ENCODE assay signal across 11 mouse cellular contexts in the genomic region with DNA sequence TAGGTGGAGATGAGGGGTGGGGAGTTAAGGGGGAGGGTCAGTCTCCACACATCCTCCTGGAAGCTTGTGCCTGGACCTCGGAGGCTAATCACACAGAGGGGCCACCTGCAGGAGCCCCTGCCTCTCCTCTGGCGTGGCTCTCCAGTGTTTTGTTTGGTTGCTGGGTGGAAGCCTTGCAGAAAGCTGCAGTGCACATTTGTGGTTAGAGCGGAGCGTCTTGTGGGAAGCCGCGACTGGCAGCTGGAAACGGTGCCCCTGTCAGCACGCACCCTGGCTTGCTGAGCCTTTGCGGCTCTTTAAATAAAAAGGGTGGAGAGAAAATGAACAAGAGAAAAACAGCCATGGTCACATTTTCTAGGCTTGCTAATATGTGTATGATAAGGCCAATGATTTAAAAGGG.
DNase-seq lines count a peak whose midpoint lies in the region; ATAC-seq lines count a peak whose summit lies in the region.
"Had no signal": no experiment of that assay in that cellular context is flagged by ENCODE, and none has a peak within 500 bp of the region (broad histone marks: within the 10 kb centered on the region; RNA-seq: fewer than 3 reads in every experiment).

No protein-coding gene starts in this region.

- H3K4me3 ChIP-seq in midbrain, embryonic 10.5 days, result no peak overlapping the region
- H3K4me3 ChIP-seq in midbrain, embryonic 13.5 days (replicated peaks), result no peak overlapping the region
- H3K4me3 ChIP-seq: hindbrain, embryonic 15.5 days; liver, embryonic 13.5 days had no signal

- WGBS in midbrain, embryonic 10.5 days, result 55% methylated on average over 9 of the region's 9 CpGs
- 51% methylated on average over 9 of the region's 9 CpGs for WGBS in midbrain, embryonic 13.5 days

- no peak overlapping the region for H3K4me2 ChIP-seq in midbrain, embryonic 13.5 days (replicated peaks)
- H3K4me2 ChIP-seq: hindbrain, embryonic 15.5 days; liver, embryonic 13.5 days had no signal

- ATAC-seq in midbrain, embryonic 13.5 days, result no peak
- ATAC-seq in granulocyte monocyte progenitor cell, adult 5-6 weeks (replicated peaks; ENCODE audit: poor library complexity, severe bottlenecking), result peak; percentile 4; the same call in 1 of the 2 replicates

- no peak overlapping the region for H3K9ac ChIP-seq in midbrain, embryonic 13.5 days (replicated peaks)
- H3K9ac ChIP-seq: hindbrain, embryonic 15.5 days; liver, embryonic 13.5 days had no signal

- H3K27me3 ChIP-seq in midbrain, embryonic 10.5 days (ENCODE audit: low read depth, poor library complexity, severe bottlenecking), result no peaks in the 10 kb centered on the region
- H3K27me3 ChIP-seq in midbrain, embryonic 13.5 days, result no peaks in the 10 kb centered on the region
- H3K27me3 ChIP-seq: hindbrain, embryonic 15.5 days; liver, embryonic 13.5 days had no signal

- peaks cover 26% of the 10 kb centered on the region for H3K4me1 ChIP-seq in midbrain, embryonic 10.5 days
- peaks cover 3% of the 10 kb centered on the region; the same call in 1 of the 2 replicates for H3K4me1 ChIP-seq in midbrain, embryonic 13.5 days (replicated peaks)

- H3K9me3 ChIP-seq in midbrain, embryonic 10.5 days (replicated peaks), result no peaks in the 10 kb centered on the region
- H3K9me3 ChIP-seq in midbrain, embryonic 13.5 days, result no peaks in the 10 kb centered on the region
- H3K9me3 ChIP-seq: hindbrain, embryonic 15.5 days; liver, embryonic 13.5 days had no signal

- intact Hi-C loops in heart, postnatal 25 days (cut with DNase I), result loop anchor here (5.0 kb wide), 1 partner anchor 55 kb away; no protein-coding TSS in a partner anchor

- peak; percentile 91 for DNase-seq in heart, adult 11 months
- DNase-seq in heart, postnatal 25 days (ENCODE audit: low spot score), result no peak
- DNase-seq in midbrain, embryonic 10.5 days (ENCODE audit: low spot score), result no peak
- peak; percentile 67 for DNase-seq in thymus, postnatal 0 days (ENCODE audit: low spot score)
- no peak for DNase-seq in left cerebral cortex, adult 9 months (ENCODE audit: low spot score in 2 of 2)
- no peak for DNase-seq in kidney, postnatal 14 days
- DNase-seq: cerebellum, postnatal 36 days; liver, embryonic 13.5 days had no signal

- peak overlapping the region; percentile 28 for H3K27ac ChIP-seq in midbrain, embryonic 10.5 days (replicated peaks)
- no peak overlapping the region for H3K27ac ChIP-seq in midbrain, embryonic 13.5 days
- H3K27ac ChIP-seq: hindbrain, embryonic 15.5 days; liver, embryonic 13.5 days had no signal

- no peaks in the 10 kb centered on the region for H3K36me3 ChIP-seq in midbrain, embryonic 10.5 days
- no peaks in the 10 kb centered on the region for H3K36me3 ChIP-seq in midbrain, embryonic 13.5 days
- H3K36me3 ChIP-seq: hindbrain, embryonic 15.5 days; liver, embryonic 13.5 days had no signal

Comparison
In these comparisons a context has a peak if more than half of its experiments do, and no peak if none do; other contexts are left out.
1. DNase-seq: peak in heart, adult 11 months (single experiment) and thymus, postnatal 0 days (single experiment); none in heart, postnatal 25 days (single experiment), midbrain, embryonic 10.5 days (single experiment), left cerebral cortex, adult 9 months (0 of 2) and kidney, postnatal 14 days (single experiment).